Mouse (Mus musculus): ENCODE results near the gene Eif4b. TPM values are rescaled to one million over a fixed set of nuclear protein-coding genes. Genes with fewer than 3 reads are reported as not detected.

Eif4b gene
- total and polyA plus RNA-seq, 3 experiments: 536 to 652 (median 555) TPM

DNA sequence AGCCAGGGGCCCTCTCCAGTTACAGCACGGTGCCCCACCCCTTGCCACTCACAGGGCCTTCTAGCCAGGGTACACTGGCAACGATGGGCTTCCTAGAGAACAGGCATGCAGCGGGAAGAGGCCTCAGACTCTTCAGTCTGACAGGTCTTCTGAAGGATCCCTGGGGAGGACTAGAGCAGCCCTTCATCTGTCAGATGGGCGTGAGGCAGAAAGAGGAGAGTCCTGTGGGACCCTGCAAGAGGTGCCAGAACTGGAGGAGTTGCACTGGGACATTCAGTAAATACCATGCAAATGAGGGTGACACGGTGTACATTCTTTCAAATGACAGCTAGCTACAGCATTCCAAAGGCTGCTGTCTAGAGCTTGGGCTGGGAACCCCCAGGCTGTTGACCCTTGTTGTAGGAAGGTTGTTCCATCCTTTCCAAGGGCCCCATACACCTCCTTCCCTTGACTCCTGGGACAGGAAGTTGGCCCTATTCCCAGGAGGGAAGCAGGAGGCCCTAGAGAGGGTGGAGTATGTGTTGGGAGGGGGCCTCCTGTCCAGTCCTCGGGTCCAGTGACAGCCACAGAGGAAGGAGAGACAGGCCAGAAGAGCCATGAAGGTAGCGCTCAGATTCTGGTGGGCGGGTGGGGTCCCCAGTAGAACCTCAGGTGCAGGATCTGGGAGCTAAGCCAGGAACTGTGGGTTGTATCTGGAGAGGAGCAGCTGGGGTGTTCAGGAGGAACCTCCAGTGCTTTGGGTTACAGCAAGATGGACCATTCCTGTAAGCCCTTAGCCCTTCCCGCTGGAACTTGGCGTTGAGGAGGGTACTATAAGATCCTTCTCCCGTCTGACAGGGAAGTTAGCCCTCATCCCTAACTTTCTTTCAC is 28.3 kb downstream of the Eif4b start:
- in situ Hi-C loops (cut with MboI; ENCODE audit: low pct_ligation_motif_present, low pct_unique_long_range_greater_than_20kb, low sequenced_read_pairs) (loop anchor here (5.0 kb wide), 1 partner anchor 35 kb away; the partner anchor contains the start of gene Spryd3), dilution Hi-C loops (cut with MboI; ENCODE audit: extremely low pct_ligation_motif_present, extremely low pct_unique_long_range_greater_than_20kb, low sequenced_read_pairs) (no loop called here)
- Histone ChIP-seq H3K27ac (ENCODE audit: insufficient read depth, low read depth) (no peak overlapping the region), H3K4me3 (replicated peaks in 1 of 3; ENCODE audit: low read depth in 2 of 3, low read length in 2 of 3, poor library complexity in 1 of 3) (no peak overlapping the region), H3K36me3 (replicated peaks in 1 of 2; ENCODE audit: control insufficient read depth in 1 of 2, insufficient read depth in 1 of 2, low read length in 1 of 2) (peaks cover 8 to 23% of the 10 kb centered on the region in 2 experiments), H3K9me3 (replicated peaks; ENCODE audit: low read length) (no peaks in the 10 kb centered on the region), H3K27me3 (replicated peaks) (peaks cover 72% of the 10 kb centered on the region), H3K4me1 (ENCODE audit: control insufficient read depth in 1 of 2, insufficient read depth in 2 of 2) (peaks cover 11 to 38% of the 10 kb centered on the region in 2 experiments), H3K4me2 (ENCODE audit: insufficient read depth, low read depth, poor library complexity, severe bottlenecking) (no peak overlapping the region), H3K79me2 (replicated peaks; ENCODE audit: control insufficient read depth, extremely low read depth, insufficient read depth, poor library complexity, severe bottlenecking) (no peaks in the 10 kb centered on the region), H3K9ac (ENCODE audit: insufficient read depth, low read depth) (no peak overlapping the region)
- TF ChIP-seq MEF2A (IDR thresholded peaks at IDR 0.05; ENCODE audit: borderline replicate concordance, low read depth, low read length): no peak
- TF ChIP-seq ZC3H11A (IDR thresholded peaks at IDR 0.05; ENCODE audit: low read depth, low read length): no peak
- TF ChIP-seq JUND (conservative IDR thresholded peaks at IDR 0.05; ENCODE audit: low read depth, low read length): no peak
- no peak for TF ChIP-seq SIN3A (IDR thresholded peaks at IDR 0.05; ENCODE audit: low read length)
- TF ChIP-seq TBP (conservative IDR thresholded peaks at IDR 0.05; ENCODE audit: low read depth, low read length): no peak
- no peak for TF ChIP-seq NRF1 (IDR thresholded peaks at IDR 0.05; ENCODE audit: low read depth, low read length)
- TF ChIP-seq MAX (IDR thresholded peaks at IDR 0.05; ENCODE audit: low read length): no peak
- no peak for TF ChIP-seq USF2 (conservative IDR thresholded peaks at IDR 0.05; ENCODE audit: low read depth, low read length)
- TF ChIP-seq ETS1 (conservative IDR thresholded peaks at IDR 0.05; ENCODE audit: low read depth, low read length): no peak
- TF ChIP-seq MAZ (IDR thresholded peaks at IDR 0.05; ENCODE audit: low read depth, low read length): no peak
- TF ChIP-seq MYC (IDR thresholded peaks at IDR 0.05; ENCODE audit: low read depth, low read length): no peak
- no peak for TF ChIP-seq MAFK (IDR thresholded peaks at IDR 0.05; ENCODE audit: insufficient replicate concordance, low read length)
- no peak for TF ChIP-seq POLR2A (IDR thresholded peaks at IDR 0.05; ENCODE audit: low read depth, low read length)
- no peak for TF ChIP-seq NELFE (IDR thresholded peaks at IDR 0.05; ENCODE audit: low read depth, low read length)
- no peak for TF ChIP-seq RAD21 (IDR thresholded peaks at IDR 0.05; ENCODE audit: low read depth, low read length)
- TF ChIP-seq UBTF (IDR thresholded peaks at IDR 0.05; ENCODE audit: low read depth, low read length): no peak
- TF ChIP-seq EP300 (IDR thresholded peaks at IDR 0.05; ENCODE audit: low read length): no peak
- no peak for TF ChIP-seq TCF12 (IDR thresholded peaks at IDR 0.05; ENCODE audit: low read depth, low read length)
- TF ChIP-seq JUN (IDR thresholded peaks at IDR 0.05; ENCODE audit: insufficient read depth, low read depth, low read length): no peak
- DNase-seq (ENCODE audit: extremely low read depth): no peak
